Mouse (Mus musculus) bone marrow macrophage, adult 2 months (primary cell): ENCODE measurements around the gene Grik4. TPM values are rescaled to one million over a fixed set of nuclear protein-coding genes. Genes with fewer than 3 reads are reported as not detected.

Experiments
- H3K27ac ChIP-seq: 2 replicates; pipeline ENCODE4 v1.5.1; 2012; ENCODE audit warnings: low read depth, low read length; ENCODE audit not compliant: insufficient read depth
- H3K4me1 ChIP-seq: 2 replicates; pipeline ENCODE4 v1.6.1; 2012; ENCODE audit warnings: low read length; ENCODE audit not compliant: control insufficient read depth, insufficient read depth
- H3K4me3 ChIP-seq: 2 replicates; pipeline ENCODE4 v1.5.1; 2012; ENCODE audit warnings: mild to moderate bottlenecking, low read length, moderate library complexity; ENCODE audit not compliant: insufficient read depth
- CTCF ChIP-seq: IDR thresholded peaks from 2 replicates; pipeline ENCODE4 v1.5.1; 2012; ENCODE audit warnings: low read depth, mild to moderate bottlenecking, low read length, moderate library complexity
- POLR2A ChIP-seq: IDR thresholded peaks from 2 replicates; pipeline ENCODE4 v1.6.1; 2012; ENCODE audit warnings: mild to moderate bottlenecking, low read depth, low read length, borderline replicate concordance
- polyA plus RNA-seq: library from polyadenylated mRNA; stranded (reverse); fragments of >200 nt; gene quantifications from 2 replicates; pipeline ENCODE4 v1.2.4, GENCODE M21; 2012; ENCODE audit not compliant: missing spikeins, insufficient read depth, insufficient read length

Grik4 gene
- polyA plus RNA-seq, 1 experiment = 0.12 TPM

GRCm38 (mm10) chr9:42703191-42703854 lies 241.0 kb downstream of the Grik4 start:
- Histone ChIP-seq H3K27ac (no peak overlapping the region), H3K4me3 (no peak overlapping the region), H3K4me1 (no peaks in the 10 kb centered on the region)
- TF ChIP-seq POLR2A (no peak), CTCF (no peak)

GRCm38 (mm10) chr9:42702231-42703132 lies 241.8 kb downstream of the Grik4 start:
- no peaks in the 10 kb centered on the region for H3K4me1 ChIP-seq
- H3K27ac ChIP-seq = no peak overlapping the region
- H3K4me3 ChIP-seq = no peak overlapping the region
- TF ChIP-seq CTCF (no peak), POLR2A (no peak)

GRCm38 (mm10) chr9:42701729-42702128 lies 242.6 kb downstream of the Grik4 start:
- TF ChIP-seq CTCF = no peak
- no peak for TF ChIP-seq POLR2A
- Histone ChIP-seq H3K4me3 (no peak overlapping the region), H3K4me1 (no peaks in the 10 kb centered on the region), H3K27ac (no peak overlapping the region)

- Histone ChIP-seq H3K27ac (no peak overlapping the region), H3K4me3 (no peak overlapping the region), H3K4me1 (no peaks in the 10 kb centered on the region)
- TF ChIP-seq CTCF (no peak), POLR2A (no peak)
These were observed 251.3 kb downstream of the Grik4 start for GRCm38 (mm10) chr9:42693024-42693423.

- Histone ChIP-seq H3K4me1 (no peaks in the 10 kb centered on the region), H3K4me3 (no peak overlapping the region), H3K27ac (no peak overlapping the region)
- TF ChIP-seq CTCF = peak; percentile 84
- no peak for TF ChIP-seq POLR2A
These were observed 256.1 kb downstream of the Grik4 start for GRCm38 (mm10) chr9:42688143-42688542.

GRCm38 (mm10) chr9:42686104-42686503 lies 258.2 kb downstream of the Grik4 start:
- no peak overlapping the region for H3K27ac ChIP-seq
- H3K4me3 ChIP-seq = no peak overlapping the region
- TF ChIP-seq CTCF = no peak
- TF ChIP-seq POLR2A = no peak
- no peaks in the 10 kb centered on the region for H3K4me1 ChIP-seq

GRCm38 (mm10) chr9:42674017-42674412 lies 270.3 kb downstream of the Grik4 start:
- Histone ChIP-seq H3K27ac (no peak overlapping the region), H3K4me1 (no peaks in the 10 kb centered on the region), H3K4me3 (no peak overlapping the region)
- TF ChIP-seq POLR2A (no peak), CTCF (no peak)

- no peak overlapping the region for H3K27ac ChIP-seq
- no peak overlapping the region for H3K4me3 ChIP-seq
- TF ChIP-seq CTCF = no peak
- no peak for TF ChIP-seq POLR2A
- no peaks in the 10 kb centered on the region for H3K4me1 ChIP-seq
These were observed 270.8 kb downstream of the Grik4 start for GRCm38 (mm10) chr9:42673385-42674016.

GRCm38 (mm10) chr9:42672982-42673381 lies 271.3 kb downstream of the Grik4 start:
- no peak for TF ChIP-seq POLR2A
- no peak for TF ChIP-seq CTCF
- Histone ChIP-seq H3K4me1 (no peaks in the 10 kb centered on the region), H3K4me3 (no peak overlapping the region), H3K27ac (no peak overlapping the region)

- no peak overlapping the region for H3K27ac ChIP-seq
- TF ChIP-seq CTCF (no peak), POLR2A (no peak)
- H3K4me1 ChIP-seq = no peaks in the 10 kb centered on the region
- H3K4me3 ChIP-seq = no peak overlapping the region
These were observed 273.7 kb downstream of the Grik4 start for GRCm38 (mm10) chr9:42670619-42671018.
